Mouse (Mus musculus): ENCODE measurements around the gene Kcnn1. TPM values are rescaled to one million over a fixed set of nuclear protein-coding genes. Genes with fewer than 3 reads are reported as not detected.
"Not testable (repeated sequence)": the region's sequence is repeated elsewhere in the genome, so short reads cannot be mapped to it uniquely, and the experiment has no call there.

Gene Kcnn1
- polyA plus RNA-seq, 1 experiment from 2014 or later = 0.72 TPM

GRCm38 (mm10) chr8:70836666-70837065, 26.4 kb downstream of the Kcnn1 start:
- Histone ChIP-seq H3K27me3 (replicated peaks) (no peaks in the 10 kb centered on the region), H3K9me3 (replicated peaks) (no peaks in the 10 kb centered on the region), H3K4me3 (peak overlapping the region; percentile 72), H3K4me1 (peaks cover 89% of the 10 kb centered on the region), H3K9ac (peak overlapping the region; percentile 57), H3K36me3 (peaks cover 36% of the 10 kb centered on the region), H3K27ac (peak overlapping the region; percentile 93), H3K4me2 (peak overlapping the region; percentile 81)
- WGBS (ENCODE audit: insufficient replicate concordance) = 90% methylated on average over 12 of the region's 12 CpGs
- ATAC-seq = no peak

GRCm38 (mm10) chr8:70834071-70834470, 29.0 kb downstream of the Kcnn1 start:
- Histone ChIP-seq H3K9me3 (replicated peaks) (no peaks in the 10 kb centered on the region), H3K36me3 (peaks cover 36% of the 10 kb centered on the region), H3K4me3 (no peak overlapping the region), H3K9ac (no peak overlapping the region), H3K27me3 (replicated peaks) (no peaks in the 10 kb centered on the region), H3K4me1 (peaks cover 74% of the 10 kb centered on the region), H3K27ac (peak overlapping the region; percentile 93), H3K4me2 (no peak overlapping the region)
- ATAC-seq = no peak
- 92% methylated on average over 3 of the region's 3 CpGs for WGBS (ENCODE audit: insufficient replicate concordance)

GRCm38 (mm10) chr8:70833520-70833919, 29.5 kb downstream of the Kcnn1 start:
- Histone ChIP-seq H3K4me1 (peaks cover 71% of the 10 kb centered on the region), H3K9ac (no peak overlapping the region), H3K27me3 (replicated peaks) (no peaks in the 10 kb centered on the region), H3K9me3 (replicated peaks) (no peaks in the 10 kb centered on the region), H3K36me3 (peaks cover 36% of the 10 kb centered on the region), H3K4me2 (no peak overlapping the region), H3K4me3 (no peak overlapping the region), H3K27ac (peak overlapping the region; percentile 45)
- 56% methylated on average over 15 of the region's 15 CpGs for WGBS (ENCODE audit: insufficient replicate concordance)
- ATAC-seq = no peak

GRCm38 (mm10) chr8:70833018-70833482, 30.0 kb downstream of the Kcnn1 start:
- no peak overlapping the region for H3K4me2 ChIP-seq
- H3K36me3 ChIP-seq = peaks cover 36% of the 10 kb centered on the region
- no peaks in the 10 kb centered on the region for H3K9me3 ChIP-seq (replicated peaks)
- H3K4me1 ChIP-seq = peaks cover 67% of the 10 kb centered on the region
- H3K9ac ChIP-seq = no peak overlapping the region
- H3K27me3 ChIP-seq (replicated peaks) = no peaks in the 10 kb centered on the region
- no peak for ATAC-seq
- H3K27ac ChIP-seq = peak overlapping the region; percentile 45
- 37% methylated on average over 9 of the region's 9 CpGs for WGBS (ENCODE audit: insufficient replicate concordance)
- no peak overlapping the region for H3K4me3 ChIP-seq

- Histone ChIP-seq H3K4me2 (no peak overlapping the region), H3K36me3 (peaks cover 36% of the 10 kb centered on the region), H3K27ac (peak overlapping the region; percentile 33; the same call in 1 of the 2 replicates), H3K27me3 (replicated peaks) (no peaks in the 10 kb centered on the region), H3K4me3 (no peak overlapping the region), H3K9ac (no peak overlapping the region; the same call in 1 of the 2 replicates), H3K9me3 (replicated peaks) (no peaks in the 10 kb centered on the region), H3K4me1 (peaks cover 60% of the 10 kb centered on the region)
- WGBS (ENCODE audit: insufficient replicate concordance) = 68% methylated on average over 11 of the region's 11 CpGs
- ATAC-seq = no peak
Observed at GRCm38 (mm10) chr8:70832371-70832770, 30.7 kb downstream of the Kcnn1 start.

- H3K27me3 ChIP-seq (replicated peaks) = no peaks in the 10 kb centered on the region
- H3K9me3 ChIP-seq (replicated peaks) = no peaks in the 10 kb centered on the region
- H3K9ac ChIP-seq = peak overlapping the region; percentile 24; the same call in 1 of the 2 replicates
- peaks cover 51% of the 10 kb centered on the region for H3K4me1 ChIP-seq
- H3K27ac ChIP-seq = no peak overlapping the region
- no peak overlapping the region for H3K4me3 ChIP-seq
- WGBS (ENCODE audit: insufficient replicate concordance) = 82% methylated on average over 8 of the region's 8 CpGs
- peaks cover 27% of the 10 kb centered on the region for H3K36me3 ChIP-seq
- ATAC-seq = no peak
- no peak overlapping the region for H3K4me2 ChIP-seq
Observed at GRCm38 (mm10) chr8:70831517-70831916, 31.5 kb downstream of the Kcnn1 start.

- no peaks in the 10 kb centered on the region for H3K36me3 ChIP-seq
- peaks cover 17% of the 10 kb centered on the region for H3K4me1 ChIP-seq
- no peaks in the 10 kb centered on the region for H3K9me3 ChIP-seq (replicated peaks)
- no peak for ATAC-seq
- H3K9ac ChIP-seq = no peak overlapping the region
- no peak overlapping the region for H3K27ac ChIP-seq
- no peak overlapping the region for H3K4me2 ChIP-seq
- WGBS (ENCODE audit: insufficient replicate concordance) = 87% methylated on average over 1 of the region's 1 CpGs
- no peak overlapping the region for H3K4me3 ChIP-seq
- peaks cover 3% of the 10 kb centered on the region for H3K27me3 ChIP-seq (replicated peaks)
Observed at GRCm38 (mm10) chr8:70827796-70828195, 35.3 kb downstream of the Kcnn1 start.

- H3K4me3 ChIP-seq = no peak overlapping the region
- H3K27me3 ChIP-seq (replicated peaks) = peaks cover 5% of the 10 kb centered on the region
- H3K9me3 ChIP-seq (replicated peaks) = no peaks in the 10 kb centered on the region
- no peak overlapping the region for H3K9ac ChIP-seq
- H3K36me3 ChIP-seq = no peaks in the 10 kb centered on the region
- 88% methylated on average over 2 of the region's 2 CpGs for WGBS (ENCODE audit: insufficient replicate concordance)
- H3K4me2 ChIP-seq = no peak overlapping the region
- H3K4me1 ChIP-seq = peaks cover 13% of the 10 kb centered on the region
- H3K27ac ChIP-seq = no peak overlapping the region
- ATAC-seq = no peak
Observed at GRCm38 (mm10) chr8:70827010-70827409, 36.0 kb downstream of the Kcnn1 start.

- no peak overlapping the region for H3K27ac ChIP-seq
- no peaks in the 10 kb centered on the region for H3K9me3 ChIP-seq (replicated peaks)
- H3K4me2 ChIP-seq = no peak overlapping the region
- H3K9ac ChIP-seq = no peak overlapping the region
- H3K4me1 ChIP-seq = peaks cover 18% of the 10 kb centered on the region
- H3K36me3 ChIP-seq = no peaks in the 10 kb centered on the region
- peaks cover 10% of the 10 kb centered on the region for H3K27me3 ChIP-seq (replicated peaks)
- ATAC-seq = no peak
- H3K4me3 ChIP-seq = no peak overlapping the region
- WGBS (ENCODE audit: insufficient replicate concordance) = 69% methylated on average over 8 of the region's 8 CpGs
Observed at GRCm38 (mm10) chr8:70825816-70826215, 37.2 kb downstream of the Kcnn1 start.

GRCm38 (mm10) chr8:70823802-70824201, 39.3 kb downstream of the Kcnn1 start:
- 78% methylated on average over 7 of the region's 7 CpGs for WGBS (ENCODE audit: insufficient replicate concordance)
- H3K4me3 ChIP-seq = no peak overlapping the region

GRCm38 (mm10) chr8:70822594-70822993, 40.5 kb downstream of the Kcnn1 start:
- not testable (repeated sequence) for H3K9ac ChIP-seq; H3K27ac ChIP-seq; H3K9me3 ChIP-seq (replicated peaks); H3K4me2 ChIP-seq; H3K36me3 ChIP-seq; H3K4me3 ChIP-seq; ATAC-seq
- 77% methylated on average over 3 of the region's 3 CpGs for WGBS (ENCODE audit: insufficient replicate concordance)
- H3K27me3 ChIP-seq (replicated peaks) = peaks cover 38% of the 10 kb centered on the region
- peaks cover 33% of the 10 kb centered on the region for H3K4me1 ChIP-seq

More at GRCm38 (mm10) chr8:70823802-70824201, 39.3 kb downstream of the Kcnn1 start:
- Histone ChIP-seq H3K4me2 (no peak overlapping the region), H3K9ac (no peak overlapping the region), H3K27me3 (replicated peaks) (peaks cover 30% of the 10 kb centered on the region), H3K4me1 (peaks cover 33% of the 10 kb centered on the region), H3K36me3 (no peaks in the 10 kb centered on the region), H3K9me3 (replicated peaks) (no peaks in the 10 kb centered on the region), H3K27ac (no peak overlapping the region)
- ATAC-seq = no peak

GRCm38 (mm10) chr8:70821992-70822391, 41.1 kb downstream of the Kcnn1 start:
- H3K4me3 ChIP-seq = no peak overlapping the region
- ATAC-seq = no peak
- peaks cover 44% of the 10 kb centered on the region for H3K27me3 ChIP-seq (replicated peaks)
- WGBS (ENCODE audit: insufficient replicate concordance) = 42% methylated on average over 11 of the region's 11 CpGs
- H3K27ac ChIP-seq = no peak overlapping the region
- H3K4me1 ChIP-seq = peaks cover 37% of the 10 kb centered on the region
- 0 out of 2 replicates have a peak overlapping the region, but pooled peaks have one; percentile 8 for H3K4me2 ChIP-seq
- peak overlapping the region; percentile 14 for H3K9ac ChIP-seq
- no peaks in the 10 kb centered on the region for H3K36me3 ChIP-seq
- H3K9me3 ChIP-seq (replicated peaks) = no peaks in the 10 kb centered on the region
